Mouse (Mus musculus): ENCODE measurements at regions not wholly inside any gene's neighbourhood (a gene's known extent, or its start where the extent isn't known, plus 50 kb on each side); places are given as distances from the start of the nearest gene placed in this dataset.

DNA sequence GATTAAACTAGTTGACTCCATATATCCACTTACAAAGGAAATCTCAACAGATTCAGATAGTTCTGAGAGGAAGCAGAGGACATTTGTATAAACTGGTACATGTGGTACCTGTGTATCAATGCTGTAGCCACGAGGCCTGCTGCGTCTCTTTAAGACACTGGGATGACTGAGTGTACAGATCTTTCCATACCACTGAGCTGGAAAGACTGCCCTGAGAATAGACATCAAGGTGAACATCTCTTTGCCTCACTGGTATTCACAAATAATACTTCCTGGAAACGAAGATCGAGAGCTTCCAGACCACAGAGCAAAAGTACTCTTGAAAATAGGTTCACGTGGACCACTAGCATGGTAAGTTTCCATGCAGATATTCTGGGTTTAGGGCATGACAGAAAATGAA is 183.6 kb upstream of the Marcks start:
- no peak for DNase-seq (ENCODE audit: low spot score)

DNA sequence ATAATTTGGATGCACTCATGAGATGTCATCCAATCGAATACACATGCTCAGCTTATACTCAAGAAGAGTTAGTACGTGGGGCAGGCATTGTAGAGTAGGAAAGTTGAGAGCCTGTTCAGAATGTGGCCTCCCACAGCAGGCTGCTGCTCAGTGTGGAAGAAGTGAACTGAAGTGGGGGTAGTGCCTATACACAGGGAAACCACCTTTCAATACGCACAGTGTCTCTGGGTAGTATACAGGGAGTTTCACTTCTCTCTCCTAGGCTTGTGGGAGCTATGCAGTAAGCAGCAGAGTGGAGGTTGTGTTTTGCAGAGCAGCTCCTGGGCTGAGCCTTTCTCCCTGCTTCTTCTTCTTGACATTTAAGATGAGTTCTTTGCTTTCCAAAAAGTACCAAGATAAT is 182.5 kb upstream of the Marcks start:
- DNase-seq (ENCODE audit: low spot score), result no peak

DNA sequence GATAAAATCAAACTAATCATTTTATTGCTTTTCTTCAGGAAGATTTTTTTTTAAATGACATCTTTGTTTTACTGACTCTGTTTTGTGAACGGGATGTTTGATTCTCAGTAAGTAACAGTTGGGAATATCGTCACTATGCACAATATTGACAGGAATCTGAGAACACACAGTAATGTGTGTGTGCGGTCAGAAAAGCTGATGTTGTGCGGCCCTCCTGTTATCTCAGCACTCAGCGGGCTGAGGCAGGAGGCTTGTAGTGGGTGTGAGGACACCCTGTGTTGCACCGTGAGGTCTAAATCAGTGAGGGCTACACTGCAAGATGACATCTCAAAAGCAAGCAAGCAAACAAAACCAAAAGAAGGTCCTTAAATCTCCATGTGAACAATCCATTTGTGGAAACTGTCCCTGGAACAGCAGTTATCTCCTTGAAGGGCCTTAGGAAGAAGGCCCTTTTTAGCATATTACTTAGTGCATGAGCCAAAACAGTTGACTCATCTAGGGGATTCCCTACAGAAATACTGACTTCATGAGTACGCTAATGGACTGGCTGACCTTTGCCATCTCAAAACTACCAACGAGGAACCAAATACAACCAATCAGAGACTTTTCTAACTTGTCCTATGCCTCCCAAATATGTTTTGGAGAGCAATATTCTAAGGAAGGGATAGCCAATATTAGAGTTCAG is 181.2 kb upstream of the Marcks start:
- DNase-seq (ENCODE audit: low spot score), result no peak

DNA sequence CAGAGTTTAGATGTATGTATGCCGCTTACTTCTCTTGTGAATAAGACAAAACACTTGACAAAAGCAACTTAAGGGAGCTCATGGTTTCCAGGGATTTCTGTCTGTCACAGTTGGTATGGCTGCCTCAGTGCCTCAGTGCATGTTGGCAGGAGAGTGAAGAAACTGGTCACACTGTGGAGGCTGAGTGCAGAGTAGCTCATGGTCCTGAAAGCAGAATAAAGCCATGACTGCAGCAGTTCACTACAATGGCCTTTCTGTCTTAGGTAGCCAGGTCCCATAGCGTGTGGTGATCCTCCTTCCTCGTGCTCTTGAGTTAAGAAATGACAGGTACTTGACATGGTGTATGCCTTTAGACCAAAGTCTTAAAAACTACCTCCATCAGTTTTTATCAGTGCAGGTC is 178.0 kb upstream of the Marcks start:
- no peak for DNase-seq (ENCODE audit: low spot score)

DNA sequence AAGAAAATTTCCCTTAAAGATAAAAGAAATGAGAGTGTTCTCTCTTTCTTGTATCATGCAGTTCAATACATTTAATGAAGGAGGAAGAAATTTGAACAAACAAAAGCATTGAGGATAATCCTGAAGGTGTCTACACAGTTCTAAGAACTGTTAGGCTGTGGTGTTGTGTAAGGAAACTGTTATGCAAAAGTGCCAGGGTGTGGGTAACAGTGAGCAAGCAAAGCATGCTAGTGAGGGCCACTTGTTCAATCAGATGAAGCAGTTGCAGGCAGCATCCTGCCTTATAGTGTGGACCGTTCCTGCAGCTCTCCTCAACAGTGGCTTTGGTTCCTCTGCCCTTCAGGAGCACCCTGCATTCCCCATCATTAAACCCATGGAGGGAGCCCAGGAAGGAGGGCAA is 177.1 kb upstream of the Marcks start:
- DNase-seq (ENCODE audit: low spot score), result no peak

DNA sequence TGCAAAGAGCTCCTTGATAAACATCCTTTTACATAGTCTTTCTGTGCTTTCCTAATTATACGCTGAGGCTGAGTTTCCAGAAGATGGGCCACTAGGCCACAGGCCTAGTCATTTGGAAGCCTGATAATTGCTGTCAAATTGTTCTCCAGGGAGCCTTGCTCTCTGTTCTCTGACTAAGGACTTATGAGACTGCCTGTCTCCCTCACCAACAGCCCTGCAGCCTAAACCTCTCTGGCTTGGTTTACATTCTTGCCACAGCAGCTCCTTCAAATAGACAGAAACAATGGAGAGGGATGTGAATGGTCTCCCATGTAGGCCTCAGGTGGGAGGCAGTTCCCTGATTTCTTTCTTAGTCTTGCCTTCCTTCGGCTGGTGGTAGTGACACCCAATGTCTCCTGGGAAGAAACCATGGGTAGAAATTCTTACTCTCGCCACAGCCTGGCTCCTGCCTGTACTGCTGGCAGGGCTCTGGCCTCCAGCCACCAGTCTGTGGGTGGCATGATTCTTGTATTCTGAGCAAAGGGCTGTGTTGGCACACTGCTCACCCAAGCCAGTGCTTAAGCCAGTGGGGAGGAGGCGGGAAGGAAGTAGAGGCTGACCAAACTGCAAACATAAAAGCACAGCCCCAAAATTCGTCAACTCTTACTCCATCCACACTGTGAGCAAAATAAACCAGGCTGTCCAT is 176.2 kb upstream of the Marcks start:
- peak; percentile 43 for DNase-seq (ENCODE audit: low spot score)

DNA sequence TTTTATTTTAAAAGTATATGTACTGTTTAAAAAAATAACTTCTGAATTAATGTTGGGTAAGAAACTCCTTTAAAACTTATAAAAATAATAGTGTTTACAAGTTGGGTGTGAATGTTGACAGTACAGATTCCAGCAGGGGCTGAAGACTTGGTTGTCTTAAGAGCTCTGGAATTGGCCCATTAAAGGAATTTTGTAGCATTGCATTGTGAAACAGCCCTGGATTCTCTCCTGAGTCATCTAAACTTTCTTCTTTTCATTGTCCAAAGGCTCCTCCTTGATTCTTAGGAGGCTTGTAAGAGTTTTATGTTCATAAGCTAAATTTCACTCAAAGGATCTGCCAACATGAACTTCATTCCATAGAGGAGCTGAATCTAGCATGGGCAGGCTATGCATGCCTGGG is 174.7 kb upstream of the Marcks start:
- no peak for DNase-seq (ENCODE audit: low spot score)

DNA sequence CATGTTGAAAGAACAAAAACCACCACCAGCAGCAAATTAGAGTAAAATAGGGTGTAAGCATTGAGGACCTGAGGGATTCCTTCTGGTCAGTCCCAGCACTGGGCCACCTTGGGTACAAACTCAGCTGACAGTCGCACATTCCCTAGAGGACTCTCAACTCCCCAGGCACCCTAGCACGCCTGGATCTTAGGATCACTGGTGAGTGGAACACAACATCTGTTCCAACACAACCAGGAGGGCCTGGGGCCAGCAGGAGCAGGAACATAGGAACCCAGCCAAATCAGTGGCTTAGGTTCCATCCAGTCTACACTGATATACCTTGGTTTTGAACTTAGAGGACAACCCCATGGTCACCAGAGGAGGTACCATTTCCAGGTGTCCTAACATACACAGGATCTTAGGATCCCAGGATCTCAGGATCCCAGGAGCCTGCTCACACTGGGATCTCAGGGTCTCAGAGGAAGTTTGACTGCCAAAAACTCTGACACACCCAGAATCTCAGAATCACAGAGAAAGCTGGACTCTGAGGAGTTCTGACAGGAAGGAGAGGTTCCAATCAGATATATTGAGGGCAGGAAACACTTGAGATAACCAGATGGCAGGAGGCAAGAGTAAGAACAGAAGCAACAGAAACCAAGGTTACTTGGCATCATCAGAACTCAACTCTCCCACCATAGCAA is 171.7 kb upstream of the Marcks start:
- no peak for DNase-seq (ENCODE audit: low spot score)

DNA sequence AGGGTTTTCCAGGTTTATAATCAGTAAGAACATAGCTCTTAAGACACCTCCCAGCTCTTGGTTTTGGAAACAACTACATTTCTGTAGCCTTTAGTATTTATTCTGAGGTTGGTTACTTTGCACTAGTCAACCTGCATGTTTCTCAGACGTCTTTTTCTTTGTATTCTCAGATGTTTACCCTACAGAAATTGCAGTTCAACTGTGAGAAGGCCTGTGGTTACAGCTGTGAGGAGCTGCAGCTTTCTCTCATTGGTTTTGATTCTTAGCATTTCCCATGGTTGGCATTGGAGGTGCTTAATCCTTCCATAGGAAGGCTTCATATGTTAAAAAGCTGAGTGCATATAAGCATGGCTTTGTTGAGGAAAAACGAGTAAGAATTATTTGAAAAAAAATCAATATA is 165.9 kb upstream of the Marcks start:
- no peak for DNase-seq (ENCODE audit: low spot score)

DNA sequence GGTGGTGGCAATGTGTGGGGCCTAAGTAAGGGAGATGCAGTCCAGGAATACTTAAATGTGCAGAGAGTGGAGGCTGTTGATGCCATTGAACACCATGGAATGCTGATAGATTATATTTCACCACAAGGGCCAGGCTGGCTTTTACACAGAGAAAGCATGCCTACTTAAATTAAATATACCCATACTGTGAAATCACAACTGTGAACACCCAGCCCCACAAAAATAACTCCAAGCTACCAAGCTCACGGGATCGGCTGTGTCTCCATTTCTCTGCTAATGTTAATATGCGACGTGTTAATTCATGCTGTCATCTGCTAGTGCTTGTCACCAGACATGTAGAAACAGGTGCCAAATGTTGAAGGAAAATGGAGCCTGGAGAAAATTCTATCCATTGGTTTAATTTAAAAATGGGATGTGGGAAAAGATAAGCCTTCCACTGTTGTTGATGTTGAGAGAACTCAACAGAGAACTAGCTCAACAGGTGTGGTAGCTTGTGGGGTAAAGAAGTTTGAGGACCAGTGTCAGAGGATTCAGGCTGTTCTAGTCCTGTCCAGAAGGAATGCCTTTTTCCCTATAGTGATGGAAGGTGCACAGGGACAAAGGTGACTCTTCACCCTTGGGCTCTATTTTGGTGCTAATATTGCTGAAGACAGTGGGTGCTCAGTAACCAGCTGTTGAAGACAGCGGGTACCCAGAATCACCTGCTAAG is 161.6 kb upstream of the Marcks start:
- no peak for DNase-seq (ENCODE audit: low spot score)

DNA sequence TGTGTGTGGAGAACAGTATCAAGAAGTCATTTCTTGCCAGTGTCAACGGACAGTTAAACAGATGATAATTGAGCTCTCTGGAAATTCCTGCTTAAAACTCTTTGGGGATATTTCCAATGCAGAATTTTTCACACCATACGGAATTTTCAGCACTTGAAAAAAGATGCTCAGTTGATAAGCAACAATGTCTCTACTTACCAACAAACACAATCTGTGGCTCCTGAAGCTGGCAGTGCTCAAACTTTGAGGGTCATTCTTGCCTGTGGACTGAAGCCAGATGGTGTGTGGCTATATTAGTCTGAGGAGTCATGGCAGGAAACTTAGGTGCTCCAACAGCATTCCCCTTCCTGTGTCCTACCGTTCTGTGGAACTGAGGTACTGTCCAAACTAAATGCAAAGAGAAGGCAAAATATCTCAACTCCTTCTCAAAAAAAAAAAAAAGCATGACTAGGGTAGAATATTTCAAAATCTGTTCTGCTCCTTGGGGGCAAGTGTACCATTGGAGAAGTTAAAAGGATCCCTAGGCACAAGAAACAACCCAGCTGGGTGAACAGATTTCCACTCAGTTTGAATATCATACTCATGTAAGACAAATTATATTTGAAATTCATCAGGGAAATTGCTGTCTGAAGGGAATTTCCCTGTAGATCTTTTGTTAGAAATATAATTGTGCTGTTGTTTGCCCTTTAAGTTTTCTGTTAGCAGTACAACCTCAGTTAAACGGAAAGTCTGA is 160.1 kb upstream of the Marcks start:
- no peak for DNase-seq (ENCODE audit: low spot score)

DNA sequence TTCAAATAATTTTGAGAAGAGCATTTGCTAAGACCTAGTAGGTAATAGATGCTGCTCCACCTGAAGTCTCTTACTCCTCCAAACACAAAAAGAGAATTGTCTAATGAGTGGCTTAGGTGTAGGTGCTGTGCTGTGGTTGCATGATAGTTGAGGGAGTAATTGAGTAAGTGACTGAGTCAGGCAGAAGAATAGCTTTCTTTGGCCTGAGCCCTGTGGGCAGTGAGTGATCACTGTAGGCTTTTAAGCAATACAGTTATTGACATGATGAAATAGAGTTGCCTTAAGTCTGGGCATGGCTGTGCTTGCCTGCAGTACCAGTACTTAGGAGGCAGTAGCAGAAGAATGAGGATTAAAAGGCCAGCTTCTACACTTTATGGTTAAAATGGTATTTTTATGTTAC is 155.5 kb upstream of the Marcks start:
- no peak for DNase-seq (ENCODE audit: low spot score)

DNA sequence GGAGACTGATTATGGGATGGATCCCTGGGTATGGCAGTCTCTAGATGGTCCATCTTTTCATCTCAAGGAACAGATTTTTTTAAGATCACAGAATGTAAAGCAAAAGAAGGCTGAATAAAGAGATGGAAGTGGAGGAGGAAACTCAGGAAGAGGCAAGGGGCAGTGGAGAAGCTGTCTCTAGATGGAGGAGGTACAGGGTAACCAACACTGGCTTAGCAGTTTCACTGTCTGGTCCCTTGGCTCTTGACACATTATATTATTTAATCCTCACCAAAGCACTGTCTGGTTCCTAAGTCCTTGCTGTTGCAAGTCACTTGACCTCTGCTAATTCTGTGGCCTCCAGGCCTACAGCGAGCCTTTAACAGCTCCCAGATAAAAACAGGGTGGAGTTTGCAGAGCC is 154.6 kb upstream of the Marcks start:
- no peak for DNase-seq (ENCODE audit: low spot score)

DNA sequence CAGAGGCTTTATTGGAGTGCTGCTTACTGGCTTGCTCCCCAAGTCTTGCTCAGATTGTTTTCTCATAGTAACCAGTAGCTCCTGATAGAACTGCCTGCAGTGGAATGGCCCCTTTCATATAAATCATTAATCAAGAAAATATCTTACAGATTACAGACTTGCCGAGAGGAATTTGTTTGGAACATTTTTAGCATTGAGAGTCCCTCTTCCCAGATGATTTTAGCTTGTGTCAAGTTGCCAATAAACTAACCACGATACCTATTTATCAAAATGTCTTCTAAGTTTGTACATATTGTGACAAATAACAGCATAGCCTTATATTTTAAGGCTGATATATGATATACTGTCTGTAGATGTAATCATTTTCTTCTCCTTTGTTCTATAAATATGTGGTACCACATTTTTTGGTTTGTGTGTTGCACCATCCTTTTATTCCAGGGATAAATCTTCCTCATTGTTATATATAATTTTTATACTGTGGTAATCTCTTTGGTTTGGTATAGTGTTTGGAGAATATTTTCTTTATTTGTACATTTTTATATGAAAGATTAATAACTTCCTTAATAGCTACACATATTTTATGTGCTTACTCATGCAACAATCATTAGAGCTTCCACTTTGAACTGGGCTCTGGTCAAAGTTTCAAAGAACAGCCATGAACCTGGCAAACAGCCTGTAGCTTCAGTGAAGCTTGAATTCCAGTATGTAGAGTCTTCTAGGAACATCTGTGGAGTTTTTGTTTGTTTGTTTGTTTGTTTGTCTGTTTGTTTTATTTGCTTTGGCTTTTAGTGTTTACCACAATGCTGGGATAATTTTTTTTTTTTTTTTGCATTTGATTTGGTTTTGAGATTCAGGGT is 153.1 kb upstream of the Marcks start:
- DNase-seq (ENCODE audit: low spot score), result no peak

DNA sequence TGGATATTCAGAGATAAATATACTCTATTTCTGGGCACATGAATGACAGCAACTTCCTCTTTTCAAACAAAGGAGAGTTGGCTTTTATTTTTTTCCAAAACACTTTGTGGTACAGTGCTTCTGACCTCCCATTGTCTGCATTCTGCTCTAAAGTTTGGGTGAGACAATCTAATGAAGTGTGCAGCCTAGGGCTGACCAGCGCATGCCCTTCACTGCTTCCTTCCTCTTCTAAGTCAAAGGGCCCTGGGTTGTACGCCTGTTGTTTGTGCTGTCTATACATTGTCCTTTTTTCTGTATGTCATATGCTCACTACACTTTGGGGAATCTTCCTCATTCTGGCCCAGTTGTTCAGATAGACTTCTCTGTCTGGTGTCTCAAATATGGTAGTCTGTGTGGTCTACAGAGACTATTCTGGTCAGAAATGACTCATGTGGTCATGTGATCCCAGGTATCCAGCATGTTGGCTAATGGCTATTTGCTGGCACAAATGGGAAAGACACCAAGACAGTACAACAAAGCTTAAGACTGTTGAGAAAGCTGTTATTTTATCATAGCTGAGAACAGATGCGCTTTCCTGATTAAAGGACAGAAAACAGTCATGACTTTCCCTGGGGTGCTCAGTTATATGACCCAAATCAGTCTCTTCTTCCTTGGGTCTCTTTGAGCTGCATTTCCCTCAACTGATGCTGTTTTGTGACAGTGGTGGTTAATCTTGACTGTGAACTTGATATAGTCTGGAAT is 151.4 kb upstream of the Marcks start:
- DNase-seq (ENCODE audit: low spot score), result no peak

DNA sequence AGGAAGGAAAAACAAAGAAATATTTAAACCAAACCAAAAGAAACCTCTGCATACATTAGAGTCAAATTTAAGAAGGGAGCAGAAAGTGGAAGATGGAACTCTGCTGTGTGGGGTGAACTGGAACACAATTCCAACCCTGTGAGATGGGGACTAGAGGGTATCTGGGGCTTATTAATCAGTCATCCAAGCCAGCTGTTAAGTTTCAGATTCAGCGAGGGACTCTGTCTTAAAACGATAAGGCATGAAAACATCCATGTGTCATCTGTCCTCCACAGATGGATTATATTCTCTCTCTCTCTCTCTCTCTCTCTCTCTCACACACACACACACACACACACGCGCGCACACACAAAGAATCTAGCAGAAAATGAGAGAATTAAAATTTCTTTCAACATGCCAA is 147.6 kb upstream of the Marcks start:
- no peak for DNase-seq (ENCODE audit: low spot score)

DNA sequence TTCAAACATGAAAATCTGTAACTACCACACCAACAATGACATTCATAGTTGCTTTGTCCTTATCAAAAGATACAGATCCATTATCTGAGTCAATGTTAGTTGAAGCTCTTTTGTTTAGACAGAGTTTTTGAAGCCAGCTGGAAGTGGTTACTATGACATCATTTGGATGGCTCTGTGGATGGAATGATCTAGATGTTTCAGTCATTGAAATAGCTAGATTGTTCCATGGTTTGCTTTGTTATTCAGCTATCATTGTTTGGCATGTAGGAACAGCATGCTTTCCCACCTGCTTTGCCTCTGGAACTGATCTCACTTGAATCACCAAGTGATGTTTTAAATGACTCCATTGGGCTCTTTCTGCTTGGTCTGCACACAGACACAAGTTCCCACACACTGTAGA is 144.2 kb upstream of the Marcks start:
- no peak for DNase-seq (ENCODE audit: low spot score)

DNA sequence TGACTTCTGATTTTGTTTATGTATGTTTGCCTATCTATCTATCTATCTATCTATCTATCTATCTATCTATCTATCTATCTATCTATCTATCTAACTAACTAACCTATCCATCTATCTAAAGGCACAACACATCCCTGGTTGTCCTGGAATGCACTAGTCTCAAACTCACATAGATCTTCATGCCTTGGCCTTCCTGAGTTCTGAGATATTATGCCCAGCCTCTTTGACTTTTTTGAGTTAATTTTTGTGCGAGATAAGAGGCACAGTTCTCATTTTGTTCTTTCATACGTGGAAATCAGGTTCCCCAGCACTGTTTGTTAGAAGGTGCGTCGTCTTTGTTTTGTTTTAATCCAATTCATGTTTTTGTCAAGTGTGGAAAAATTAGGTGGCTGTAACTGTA is 142.1 kb upstream of the Marcks start:
- DNase-seq (ENCODE audit: low spot score), result no peak

DNA sequence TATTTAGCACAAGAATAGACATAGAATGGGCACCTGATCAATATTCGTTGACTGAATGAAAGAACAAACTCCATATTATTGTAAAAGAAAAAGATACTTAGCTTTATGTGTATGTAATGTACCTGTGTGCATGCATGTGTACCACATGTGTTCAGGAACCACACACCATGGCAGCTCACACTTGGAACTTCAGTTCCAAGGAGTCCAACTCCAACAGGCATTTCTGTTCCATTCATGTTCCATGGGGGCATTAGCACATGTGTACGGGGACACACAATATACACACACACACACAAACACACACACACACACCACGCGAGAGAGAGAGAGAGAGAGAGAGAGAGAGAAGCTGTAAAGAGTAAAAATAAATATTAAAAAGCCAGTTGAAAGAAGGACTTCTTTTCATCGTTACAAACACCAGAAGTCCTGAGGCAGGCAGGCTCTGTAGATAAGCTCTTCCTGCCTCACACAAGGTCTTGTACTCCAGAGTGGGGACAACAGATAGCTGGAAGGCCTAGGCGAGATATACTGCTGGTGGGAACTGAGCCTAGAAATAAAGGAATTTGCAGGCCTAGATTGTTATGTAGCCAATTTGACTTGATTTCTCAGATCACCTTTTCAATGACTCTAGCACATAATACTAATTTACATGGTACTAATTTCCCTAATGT is 141.6 kb upstream of the Marcks start:
- DNase-seq (ENCODE audit: low spot score), result no peak

DNA sequence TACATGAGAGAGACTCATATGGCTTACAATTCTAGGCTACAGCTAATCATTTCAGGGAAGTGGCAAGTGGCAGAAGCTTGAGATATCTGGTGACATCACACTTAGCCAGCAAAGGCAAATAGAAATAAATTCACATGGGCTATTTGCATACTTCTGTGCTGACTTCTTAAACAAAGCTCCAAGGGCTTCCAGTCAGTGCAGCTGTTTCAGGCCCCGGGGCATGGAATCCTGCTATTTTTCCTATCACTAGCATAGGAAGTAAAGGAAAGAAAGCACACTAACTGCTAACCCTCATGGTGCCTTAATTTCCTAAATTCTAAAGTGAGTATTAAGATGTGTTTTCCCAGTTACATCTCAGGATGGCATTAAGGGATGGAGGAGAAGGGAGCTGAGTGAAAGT is 140.6 kb upstream of the Marcks start:
- no peak for DNase-seq (ENCODE audit: low spot score)
